Mouse (Mus musculus) ES-E14 (cell line): ENCODE measurements around the gene Zbtb20.

Experiments used
- CHD2 ChIP-seq: IDR thresholded peaks from 2 replicates; pipeline ENCODE4 v1.6.1; 2014; ENCODE audit warnings: mild to moderate bottlenecking, low read depth, low read length, inconsistent platforms
- HCFC1 ChIP-seq: IDR thresholded peaks from 2 replicates; pipeline ENCODE4 v1.6.1; 2012; ENCODE audit warnings: low read length, inconsistent platforms, borderline replicate concordance; ENCODE audit not compliant: insufficient read depth
- MAFK ChIP-seq: IDR thresholded peaks from 2 replicates; pipeline ENCODE4 v1.6.1; 2014; ENCODE audit warnings: mild to moderate bottlenecking, low read depth, low read length, inconsistent platforms; ENCODE audit not compliant: insufficient read depth
- ZC3H11A ChIP-seq: IDR thresholded peaks from 2 replicates; pipeline ENCODE4 v1.6.1; 2012; ENCODE audit warnings: low read depth, mild to moderate bottlenecking, inconsistent platforms, low read length, borderline replicate concordance

- TF ChIP-seq CHD2: no peak
- no peak for TF ChIP-seq ZC3H11A
- TF ChIP-seq HCFC1: no peak
- TF ChIP-seq MAFK: no peak
These were observed 590.5 kb downstream of the Zbtb20 start for GRCm38 (mm10) chr16:43465921-43466748.
